Mouse (Mus musculus): ENCODE measurements around the gene Umod.

Umod gene

GRCm38 (mm10) chr7:119441938-119442337, 37.1 kb downstream of the Umod start:
- no peak for DNase-seq (ENCODE audit: extremely low spot score)

GRCm38 (mm10) chr7:119427180-119427616, 51.9 kb downstream of the Umod start:
- DNase-seq (ENCODE audit: extremely low spot score), result peak; percentile 66

DNA sequence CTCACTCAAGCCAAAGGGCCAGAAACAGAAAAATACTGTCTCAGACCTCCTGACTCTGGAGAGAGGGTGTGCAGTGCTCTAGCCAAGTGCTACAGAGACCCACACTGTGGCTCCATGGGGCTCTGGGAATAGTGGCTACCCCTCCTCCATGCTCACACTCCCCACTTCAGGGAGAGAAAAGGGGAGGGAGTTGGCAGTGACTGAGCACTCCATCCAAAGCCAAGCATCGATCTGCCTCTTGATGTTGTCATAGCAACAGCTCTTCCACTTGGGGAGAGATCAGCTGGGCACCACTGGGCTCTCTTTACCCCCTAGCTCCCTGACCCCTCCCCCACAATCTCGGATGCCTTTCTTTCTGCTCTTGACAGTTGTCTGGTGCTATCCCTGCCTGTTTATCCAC, 58.4 kb downstream of the Umod start:
- no peak for DNase-seq (ENCODE audit: extremely low spot score)

DNA sequence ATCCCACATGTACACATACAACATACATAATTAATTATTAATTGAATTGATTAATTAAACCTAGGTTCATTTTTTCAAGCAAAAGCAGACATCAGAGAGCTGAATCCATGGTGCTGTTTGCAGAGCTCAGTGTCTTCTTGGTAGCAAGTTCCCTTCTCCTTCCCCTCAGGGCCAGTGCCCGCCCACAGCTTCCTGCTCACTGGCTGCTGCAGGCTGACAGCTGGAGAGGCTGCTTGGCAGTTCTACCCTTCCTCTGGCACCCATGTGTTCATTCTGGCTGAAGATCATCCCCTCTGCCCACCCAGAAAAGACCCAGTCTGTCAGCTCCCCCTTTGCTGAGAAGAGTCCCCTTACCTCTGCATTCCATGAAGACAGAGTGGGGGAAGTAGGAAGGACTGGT, 60.6 kb downstream of the Umod start:
- no peak for DNase-seq (ENCODE audit: extremely low spot score)

Data from embryo, embryonic 9.5 days (tissue).